Mouse (Mus musculus): ENCODE data around the gene Bnc1. TPM values are rescaled to one million over a fixed set of nuclear protein-coding genes. Genes with fewer than 3 reads are reported as not detected.

Bnc1 gene
- polyA plus RNA-seq, 1 experiment from 2014 or later = 6.3 TPM

- no peaks in the 10 kb centered on the region for H3K36me3 ChIP-seq (ENCODE audit: control insufficient read depth, insufficient read depth, low read length)
- H3K4me1 ChIP-seq (ENCODE audit: control insufficient read depth in 2 of 2, insufficient read depth in 2 of 2, low read length in 2 of 2) = no peaks in the 10 kb centered on the region
- no peak overlapping the region for H3K4me3 ChIP-seq (ENCODE audit: control insufficient read depth in 1 of 2, insufficient read depth in 1 of 2, low read depth in 1 of 2, low read length in 2 of 2)
- ATAC-seq (ENCODE audit: insufficient number of reproducible peaks, insufficient read depth, low FRiP score, low read depth) = no peak
- no peaks in the 10 kb centered on the region for H3K27me3 ChIP-seq (ENCODE audit: control insufficient read depth, insufficient read depth, low read length)
- no peaks in the 10 kb centered on the region for H3K9me3 ChIP-seq (ENCODE audit: control insufficient read depth, low read length)
- 23% methylated on average over 4 of the region's 4 CpGs for WGBS
- no peak overlapping the region for H3K27ac ChIP-seq (replicated peaks in 1 of 2; ENCODE audit: control insufficient read depth in 1 of 2, insufficient read depth in 1 of 2, low read depth in 2 of 2, low read length in 2 of 2)
- no peak overlapping the region for H3K4me2 ChIP-seq (ENCODE audit: low read length)
- H3K9ac ChIP-seq (ENCODE audit: low read length) = no peak overlapping the region
Measured at GRCm38 (mm10) chr7:81945398-81945797, 46.7 kb downstream of the Bnc1 start.

- Histone ChIP-seq H3K4me2 (ENCODE audit: low read length) (peak overlapping the region; percentile 88), H3K4me3 (ENCODE audit: control insufficient read depth in 1 of 2, insufficient read depth in 1 of 2, low read depth in 1 of 2, low read length in 2 of 2) (peak overlapping the region; percentile 87 to 96), H3K9me3 (ENCODE audit: control insufficient read depth, low read length) (no peaks in the 10 kb centered on the region), H3K27ac (replicated peaks in 1 of 2; ENCODE audit: control insufficient read depth in 1 of 2, insufficient read depth in 1 of 2, low read depth in 2 of 2, low read length in 2 of 2) (0 out of 4 replicates have a peak overlapping the region, but pooled peaks of 1 of the 2 experiments have one; percentile 75), H3K27me3 (ENCODE audit: control insufficient read depth, insufficient read depth, low read length) (peaks cover 6% of the 10 kb centered on the region; the same call in 1 of the 2 replicates), H3K4me1 (ENCODE audit: control insufficient read depth in 2 of 2, insufficient read depth in 2 of 2, low read length in 2 of 2) (peaks cover 2 to 11% of the 10 kb centered on the region in 2 experiments; a peak in 3 of 4 replicates), H3K36me3 (ENCODE audit: control insufficient read depth, insufficient read depth, low read length) (no peaks in the 10 kb centered on the region), H3K9ac (ENCODE audit: low read length) (peak overlapping the region; percentile 80)
- 13% methylated on average over 5 of the region's 5 CpGs for WGBS
- no peak for ATAC-seq (ENCODE audit: insufficient number of reproducible peaks, insufficient read depth, low FRiP score, low read depth)
Measured at GRCm38 (mm10) chr7:81934806-81935205, 57.3 kb downstream of the Bnc1 start.

DNA sequence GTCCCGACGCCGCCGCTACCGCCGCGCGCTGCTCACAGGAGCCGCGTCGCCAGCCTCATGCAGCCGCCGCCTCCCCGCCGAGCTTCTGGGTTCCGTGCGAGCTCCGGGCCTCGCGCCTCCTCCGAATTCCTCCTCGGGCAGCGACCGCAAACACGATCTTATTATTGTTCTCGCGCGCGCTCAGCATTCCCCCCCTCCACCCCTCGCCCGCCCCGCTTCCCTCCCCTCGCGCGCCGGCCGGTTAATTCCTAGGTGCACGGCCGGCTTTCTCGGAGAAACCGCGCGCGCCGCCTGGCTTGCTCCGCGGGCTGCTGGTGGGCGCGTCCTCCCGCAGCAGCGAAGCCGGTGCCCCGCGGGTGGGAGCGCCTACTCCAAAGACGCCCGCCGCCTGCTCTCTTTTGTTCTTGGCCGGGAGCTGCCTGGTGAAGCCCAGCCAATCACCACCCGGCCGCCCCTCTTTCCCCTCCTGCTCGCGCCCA lies 57.8 kb downstream of the Bnc1 start, which contains the start of gene Hdgfl3:
TSS of gene Hdgfl3 (minus strand) at position 207 of the 479 bp plus-strand sequence.
- H3K9ac ChIP-seq (ENCODE audit: low read length) = peak within 1 kb of the TSS; percentile 80
- no peaks in the 10 kb centered on the region for H3K36me3 ChIP-seq (ENCODE audit: control insufficient read depth, insufficient read depth, low read length)
- H3K4me2 ChIP-seq (ENCODE audit: low read length) = peak within 1 kb of the TSS; percentile 88
- peaks cover 2 to 11% of the 10 kb centered on the region in 2 experiments; a peak in 3 of 4 replicates for H3K4me1 ChIP-seq (ENCODE audit: control insufficient read depth in 2 of 2, insufficient read depth in 2 of 2, low read length in 2 of 2)
- H3K4me3 ChIP-seq (ENCODE audit: control insufficient read depth in 1 of 2, insufficient read depth in 1 of 2, low read depth in 1 of 2, low read length in 2 of 2) = peak within 1 kb of the TSS; percentile 87 to 96
- ATAC-seq (ENCODE audit: insufficient number of reproducible peaks, insufficient read depth, low FRiP score, low read depth) = peak; percentile 75
- H3K9me3 ChIP-seq (ENCODE audit: control insufficient read depth, low read length) = no peaks in the 10 kb centered on the region
- peak within 1 kb of the TSS; percentile 67 to 75 for H3K27ac ChIP-seq (replicated peaks in 1 of 2; ENCODE audit: control insufficient read depth in 1 of 2, insufficient read depth in 1 of 2, low read depth in 2 of 2, low read length in 2 of 2)
- WGBS = under 1% methylated on average over 49 of the region's 63 CpGs
- peaks cover 6% of the 10 kb centered on the region; the same call in 1 of the 2 replicates for H3K27me3 ChIP-seq (ENCODE audit: control insufficient read depth, insufficient read depth, low read length)

- Histone ChIP-seq H3K4me3 (ENCODE audit: control insufficient read depth in 1 of 2, insufficient read depth in 1 of 2, low read depth in 1 of 2, low read length in 2 of 2) (peak overlapping the region; percentile 87 to 96), H3K9ac (ENCODE audit: low read length) (peak overlapping the region; percentile 80), H3K4me2 (ENCODE audit: low read length) (peak overlapping the region; percentile 88), H3K27ac (replicated peaks in 1 of 2; ENCODE audit: control insufficient read depth in 1 of 2, insufficient read depth in 1 of 2, low read depth in 2 of 2, low read length in 2 of 2) (peak overlapping the region; percentile 67 to 75), H3K4me1 (ENCODE audit: control insufficient read depth in 2 of 2, insufficient read depth in 2 of 2, low read length in 2 of 2) (peaks cover 3 to 11% of the 10 kb centered on the region in 2 experiments; a peak in 3 of 4 replicates), H3K36me3 (ENCODE audit: control insufficient read depth, insufficient read depth, low read length) (no peaks in the 10 kb centered on the region), H3K27me3 (ENCODE audit: control insufficient read depth, insufficient read depth, low read length) (peaks cover 6% of the 10 kb centered on the region; the same call in 1 of the 2 replicates), H3K9me3 (ENCODE audit: control insufficient read depth, low read length) (no peaks in the 10 kb centered on the region)
- WGBS = under 1% methylated on average over 86 of the region's 103 CpGs
- ATAC-seq (ENCODE audit: insufficient number of reproducible peaks, insufficient read depth, low FRiP score, low read depth) = peak; percentile 68
Measured at GRCm38 (mm10) chr7:81933601-81934266, 58.4 kb downstream of the Bnc1 start.

DNA sequence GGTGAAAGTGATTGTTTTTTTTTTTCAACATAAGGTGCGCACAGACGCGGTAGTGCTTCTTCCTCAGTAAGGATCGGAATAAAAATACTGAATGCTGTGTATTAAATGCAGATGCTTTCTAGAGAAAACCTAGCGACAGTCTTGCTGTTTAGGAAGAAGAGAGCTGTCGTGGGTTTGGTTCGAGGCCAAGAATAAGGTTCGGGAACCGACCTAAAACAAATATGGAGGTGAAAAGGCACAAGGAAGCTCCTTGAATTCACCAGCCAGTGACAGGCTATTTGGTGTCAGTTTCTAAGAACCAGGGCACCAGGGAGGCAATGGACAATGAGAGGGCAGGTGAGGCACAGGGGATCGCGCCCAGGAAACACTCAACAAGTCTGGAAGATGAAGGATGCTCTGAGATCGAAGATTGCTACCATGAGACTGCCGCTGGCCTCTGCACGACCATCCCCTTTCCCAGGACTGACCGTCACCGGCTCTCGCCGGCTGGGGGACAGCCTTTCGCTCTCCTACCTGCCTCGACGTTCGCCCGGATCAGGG lies 59.0 kb downstream of the Bnc1 start:
- H3K36me3 ChIP-seq (ENCODE audit: control insufficient read depth, insufficient read depth, low read length) = no peaks in the 10 kb centered on the region
- peak; percentile 28 for ATAC-seq (ENCODE audit: insufficient number of reproducible peaks, insufficient read depth, low FRiP score, low read depth)
- WGBS = 10% methylated on average over 23 of the region's 23 CpGs
- H3K9ac ChIP-seq (ENCODE audit: low read length) = peak overlapping the region; percentile 80
- H3K4me3 ChIP-seq (ENCODE audit: control insufficient read depth in 1 of 2, insufficient read depth in 1 of 2, low read depth in 1 of 2, low read length in 2 of 2) = peak overlapping the region; percentile 87 to 96
- H3K9me3 ChIP-seq (ENCODE audit: control insufficient read depth, low read length) = no peaks in the 10 kb centered on the region
- peaks cover 6% of the 10 kb centered on the region; the same call in 1 of the 2 replicates for H3K27me3 ChIP-seq (ENCODE audit: control insufficient read depth, insufficient read depth, low read length)
- H3K4me2 ChIP-seq (ENCODE audit: low read length) = peak overlapping the region; percentile 88
- peak overlapping the region; percentile 1 to 75; a peak in 3 of 4 replicates for H3K27ac ChIP-seq (replicated peaks in 1 of 2; ENCODE audit: control insufficient read depth in 1 of 2, insufficient read depth in 1 of 2, low read depth in 2 of 2, low read length in 2 of 2)
- peaks cover 3 to 16% of the 10 kb centered on the region in 2 experiments; a peak in 3 of 4 replicates for H3K4me1 ChIP-seq (ENCODE audit: control insufficient read depth in 2 of 2, insufficient read depth in 2 of 2, low read length in 2 of 2)

- H3K9me3 ChIP-seq (ENCODE audit: control insufficient read depth, low read length) = no peaks in the 10 kb centered on the region
- no peak overlapping the region for H3K27ac ChIP-seq (replicated peaks in 1 of 2; ENCODE audit: control insufficient read depth in 1 of 2, insufficient read depth in 1 of 2, low read depth in 2 of 2, low read length in 2 of 2)
- H3K4me3 ChIP-seq (ENCODE audit: control insufficient read depth in 1 of 2, insufficient read depth in 1 of 2, low read depth in 1 of 2, low read length in 2 of 2) = peak overlapping the region; percentile 87 to 96; a peak in 3 of 4 replicates
- no peaks in the 10 kb centered on the region for H3K36me3 ChIP-seq (ENCODE audit: control insufficient read depth, insufficient read depth, low read length)
- peaks cover 3 to 18% of the 10 kb centered on the region in 2 experiments; a peak in 3 of 4 replicates for H3K4me1 ChIP-seq (ENCODE audit: control insufficient read depth in 2 of 2, insufficient read depth in 2 of 2, low read length in 2 of 2)
- peak overlapping the region; percentile 88 for H3K4me2 ChIP-seq (ENCODE audit: low read length)
- peak overlapping the region; percentile 80 for H3K9ac ChIP-seq (ENCODE audit: low read length)
- peaks cover 6% of the 10 kb centered on the region; the same call in 1 of the 2 replicates for H3K27me3 ChIP-seq (ENCODE audit: control insufficient read depth, insufficient read depth, low read length)
- ATAC-seq (ENCODE audit: insufficient number of reproducible peaks, insufficient read depth, low FRiP score, low read depth) = no peak
- 41% methylated on average over 5 of the region's 5 CpGs for WGBS
Measured at GRCm38 (mm10) chr7:81932521-81933045, 59.5 kb downstream of the Bnc1 start.

GRCm38 (mm10) chr7:81928998-81929397 lies 63.1 kb downstream of the Bnc1 start:
- Histone ChIP-seq H3K36me3 (ENCODE audit: control insufficient read depth, insufficient read depth, low read length) (no peaks in the 10 kb centered on the region), H3K4me3 (ENCODE audit: control insufficient read depth in 1 of 2, insufficient read depth in 1 of 2, low read depth in 1 of 2, low read length in 2 of 2) (no peak overlapping the region), H3K27me3 (ENCODE audit: control insufficient read depth, insufficient read depth, low read length) (no peaks in the 10 kb centered on the region), H3K4me2 (ENCODE audit: low read length) (no peak overlapping the region), H3K9me3 (ENCODE audit: control insufficient read depth, low read length) (no peaks in the 10 kb centered on the region), H3K4me1 (ENCODE audit: control insufficient read depth in 2 of 2, insufficient read depth in 2 of 2, low read length in 2 of 2) (peaks cover 3 to 23% of the 10 kb centered on the region in 2 experiments; a peak in 3 of 4 replicates), H3K27ac (replicated peaks in 1 of 2; ENCODE audit: control insufficient read depth in 1 of 2, insufficient read depth in 1 of 2, low read depth in 2 of 2, low read length in 2 of 2) (no peak overlapping the region), H3K9ac (ENCODE audit: low read length) (no peak overlapping the region)
- no peak for ATAC-seq (ENCODE audit: insufficient number of reproducible peaks, insufficient read depth, low FRiP score, low read depth)
- WGBS = 65% methylated on average over 7 of the region's 7 CpGs
